Mouse (Mus musculus): Measurements from ENCODE around the gene Arfip1. TPM values are rescaled to one million over a fixed set of nuclear protein-coding genes. Genes with fewer than 3 reads are reported as not detected.
"Not testable (repeated sequence)": the region's sequence is repeated elsewhere in the genome, so short reads cannot be mapped to it uniquely, and the experiment has no call there.

Arfip1 gene
- polyA plus RNA-seq, 1 experiment: 17.6 TPM

GRCm38 (mm10) chr3:84581696-84582022 lies 766 bp downstream of the Arfip1 start:
- DNase-seq (ENCODE audit: extremely low spot score in 1 of 2, low spot score in 1 of 2): no peak

GRCm38 (mm10) chr3:84580716-84581115 lies 1.7 kb downstream of the Arfip1 start:
- no peak for DNase-seq (ENCODE audit: extremely low spot score in 1 of 2, low spot score in 1 of 2)

GRCm38 (mm10) chr3:84570501-84570900 lies 11.9 kb downstream of the Arfip1 start:
- DNase-seq (ENCODE audit: extremely low spot score in 1 of 2, low spot score in 1 of 2): no peak

- no peak for DNase-seq (ENCODE audit: extremely low spot score in 1 of 2, low spot score in 1 of 2)
Measured at GRCm38 (mm10) chr3:84569587-84569986, 12.8 kb downstream of the Arfip1 start.

GRCm38 (mm10) chr3:84568540-84568939 lies 13.9 kb downstream of the Arfip1 start:
- DNase-seq (ENCODE audit: extremely low spot score in 1 of 2, low spot score in 1 of 2): peak in 1 of 2 experiments; percentile 26

- no peak for DNase-seq (ENCODE audit: extremely low spot score in 1 of 2, low spot score in 1 of 2)
Measured at GRCm38 (mm10) chr3:84563415-84563814, 19.0 kb downstream of the Arfip1 start.

GRCm38 (mm10) chr3:84562911-84563310 lies 19.5 kb downstream of the Arfip1 start:
- not testable (repeated sequence) for DNase-seq (ENCODE audit: extremely low spot score in 1 of 2, low spot score in 1 of 2)

GRCm38 (mm10) chr3:84558301-84558700 lies 24.1 kb downstream of the Arfip1 start:
- DNase-seq (ENCODE audit: extremely low spot score in 1 of 2, low spot score in 1 of 2): no peak

- no peak for DNase-seq (ENCODE audit: extremely low spot score in 1 of 2, low spot score in 1 of 2)
Measured at GRCm38 (mm10) chr3:84555780-84556179, 26.6 kb downstream of the Arfip1 start.

GRCm38 (mm10) chr3:84547177-84547576 lies 35.2 kb downstream of the Arfip1 start:
- DNase-seq (ENCODE audit: extremely low spot score in 1 of 2, low spot score in 1 of 2): no peak

- peak; percentile 14 to 81 for DNase-seq (ENCODE audit: extremely low spot score in 1 of 2, low spot score in 1 of 2)
Measured at GRCm38 (mm10) chr3:84542450-84542849, 40.0 kb downstream of the Arfip1 start.

- no peak for DNase-seq (ENCODE audit: extremely low spot score in 1 of 2, low spot score in 1 of 2)
Measured at GRCm38 (mm10) chr3:84541881-84542280, 40.5 kb downstream of the Arfip1 start.

- DNase-seq (ENCODE audit: extremely low spot score in 1 of 2, low spot score in 1 of 2): no peak
Measured at GRCm38 (mm10) chr3:84540640-84541039, 41.8 kb downstream of the Arfip1 start.

GRCm38 (mm10) chr3:84536987-84537386 lies 45.4 kb downstream of the Arfip1 start:
- DNase-seq (ENCODE audit: extremely low spot score in 1 of 2, low spot score in 1 of 2): no peak

GRCm38 (mm10) chr3:84533227-84533626 lies 49.2 kb downstream of the Arfip1 start:
- no peak for DNase-seq (ENCODE audit: extremely low spot score in 1 of 2, low spot score in 1 of 2)

- no peak for DNase-seq (ENCODE audit: extremely low spot score in 1 of 2, low spot score in 1 of 2)
Measured at GRCm38 (mm10) chr3:84529021-84529420, 53.4 kb downstream of the Arfip1 start.

GRCm38 (mm10) chr3:84524952-84525351 lies 57.5 kb downstream of the Arfip1 start:
- no peak for DNase-seq (ENCODE audit: extremely low spot score in 1 of 2, low spot score in 1 of 2)

GRCm38 (mm10) chr3:84516163-84516562 lies 66.3 kb downstream of the Arfip1 start:
- no peak for DNase-seq (ENCODE audit: extremely low spot score in 1 of 2, low spot score in 1 of 2)

- no peak for DNase-seq (ENCODE audit: extremely low spot score in 1 of 2, low spot score in 1 of 2)
Measured at GRCm38 (mm10) chr3:84512774-84513515, 69.5 kb downstream of the Arfip1 start.

- no peak for DNase-seq (ENCODE audit: extremely low spot score in 1 of 2, low spot score in 1 of 2)
Measured at GRCm38 (mm10) chr3:84505193-84505592, 77.2 kb downstream of the Arfip1 start.

GRCm38 (mm10) chr3:84504291-84504690 lies 78.1 kb downstream of the Arfip1 start:
- DNase-seq (ENCODE audit: extremely low spot score in 1 of 2, low spot score in 1 of 2): no peak

- no peak for DNase-seq (ENCODE audit: extremely low spot score in 1 of 2, low spot score in 1 of 2)
Measured at GRCm38 (mm10) chr3:84502101-84502500, 80.3 kb downstream of the Arfip1 start.

GRCm38 (mm10) chr3:84500491-84500890 lies 81.9 kb downstream of the Arfip1 start:
- DNase-seq (ENCODE audit: extremely low spot score in 1 of 2, low spot score in 1 of 2): no peak

Data from frontal cortex, adult 2 months (tissue).